Mouse (Mus musculus) liver, embryonic 14.5 days (tissue): ENCODE data around the gene Gpr4. TPM values are rescaled to one million over a fixed set of nuclear protein-coding genes. Genes with fewer than 3 reads are reported as not detected.

Experiments used
- ATAC-seq: fragments of 200-750 bp; cut with Nextera tagmentation; 2 replicates; pipeline ENCODE4 v1.8.0; 2017; ENCODE audit warnings: moderate number of reproducible peaks, mild to moderate bottlenecking, moderate library complexity; ENCODE audit not compliant: insufficient read depth
- DNase-seq, 3 experiments: peaks; one replicate each; pipeline ENCODE4 v3.0.0-alpha.2; 2012 to 2013; ENCODE audit warnings: low read depth in 3 of 3, low spot score in 3 of 3
- H3K27ac ChIP-seq: fragments of 300-500 bp; sonication (generic); 2 replicates; pipeline ENCODE4 v1.5.1; 2014; ENCODE audit warnings: moderate library complexity, mild to moderate bottlenecking, control low read depth, inconsistent platforms
- H3K27me3 ChIP-seq: fragments of 300-500 bp; sonication (generic); 2 replicates; pipeline ENCODE4 v1.6.1; 2014; ENCODE audit warnings: mild to moderate bottlenecking, low read length, moderate library complexity; ENCODE audit not compliant: control insufficient read depth, insufficient read depth
- H3K36me3 ChIP-seq: fragments of 300-500 bp; sonication (generic); replicated peaks from 2 replicates; pipeline ENCODE4 v1.6.1; 2014; ENCODE audit warnings: low read depth; ENCODE audit not compliant: control insufficient read depth, insufficient read depth
- H3K4me1 ChIP-seq, 2 experiments: fragments of 200-500 bp in 1 of 2; fragments of 300-500 bp in 1 of 2; sonication (generic) in 1 of 2; replicated peaks; 2 replicates each; pipeline ENCODE4 v1.6.1; 2012 to 2014; ENCODE audit warnings: antibody characterized with exemption in 1 of 2, inconsistent platforms in 1 of 2, low read length in 1 of 2; ENCODE audit not compliant: control insufficient read depth in 2 of 2, insufficient read depth in 2 of 2
- H3K4me2 ChIP-seq: fragments of 300-500 bp; sonication (generic); 2 replicates; pipeline ENCODE4 v1.6.1; 2014; ENCODE audit warnings: low read depth, mild to moderate bottlenecking, control low read depth, moderate library complexity
- H3K4me3 ChIP-seq, 2 experiments: fragments of 200-500 bp in 1 of 2; fragments of 300-500 bp in 1 of 2; sonication (generic) in 1 of 2; 2 replicates each; pipeline ENCODE4 v1.5.1; 2012 to 2014; ENCODE audit warnings: low read depth in 2 of 2, low read length in 2 of 2, mild to moderate bottlenecking in 2 of 2, control low read depth in 1 of 2, inconsistent platforms in 1 of 2, moderate library complexity in 1 of 2; ENCODE audit not compliant: insufficient read depth in 1 of 2
- H3K9ac ChIP-seq: fragments of 300-500 bp; sonication (generic); replicated peaks from 2 replicates; pipeline ENCODE4 v1.6.1; 2014; ENCODE audit warnings: mild to moderate bottlenecking, control low read depth, moderate library complexity
- H3K9me3 ChIP-seq: fragments of 300-500 bp; sonication (generic); 2 replicates; pipeline ENCODE4 v1.6.1; 2016; ENCODE audit warnings: low read length, mixed read lengths; ENCODE audit not compliant: control insufficient read depth
- CTCF ChIP-seq: IDR thresholded peaks from 2 replicates; pipeline ENCODE4 v1.5.1; 2016; ENCODE audit warnings: antibody characterized with exemption, low read depth, control low read depth
- EP300 ChIP-seq: IDR thresholded peaks from 2 replicates; pipeline ENCODE4 v1.6.1; 2016; ENCODE audit warnings: antibody characterized with exemption, low read depth
- WGBS: fragments of 180-500 bp; shearing (Covaris S2); extraction: QIAGEN DNeasy Blood & Tissue Kit; methylation state at CpG from one replicate; pipeline ENCODE4 v1.1.7; 2014; ENCODE audit not compliant: insufficient replicate concordance; 5-methylcytosine and 5-hydroxymethylcytosine counted together
- polyA plus RNA-seq, 2 experiments: library from polyadenylated mRNA; depleted of rRNA in 1 of 2; stranded (reverse) in 1 of 2; unstranded in 1 of 2; fragments of >200 nt; fragmentation: Nextera tagmentation in 1 of 2; extraction: Ambion mirVana in 1 of 2; gene quantifications; 2 replicates each; pipeline versions ENCODE4 v1.2.1 to v1.2.3; 2012 to 2014

The Gpr4 gene
- polyA plus RNA-seq, 2 experiments = 0.10 to 0.35 TPM

GRCm38 (mm10) chr7:19252078-19252477 lies 39.7 kb downstream of the Gpr4 start:
- Histone ChIP-seq H3K4me1 (peaks cover 7 to 9% of the 10 kb centered on the region in 2 experiments), H3K27ac (no peak overlapping the region), H3K9me3 (no peaks in the 10 kb centered on the region), H3K36me3 (no peaks in the 10 kb centered on the region; the same call in none of the 2 replicates), H3K9ac (no peak overlapping the region), H3K4me3 (no peak overlapping the region), H3K4me2 (no peak overlapping the region), H3K27me3 (no peaks in the 10 kb centered on the region)
- TF ChIP-seq EP300 (no peak), CTCF (no peak)
- DNase-seq = no peak
- WGBS = 66% methylated on average over 4 of the region's 4 CpGs
- no peak for ATAC-seq

- H3K27ac ChIP-seq = no peak overlapping the region
- H3K4me3 ChIP-seq = no peak overlapping the region
- 60% methylated on average over 5 of the region's 5 CpGs for WGBS
- no peaks in the 10 kb centered on the region for H3K9me3 ChIP-seq
- peaks cover 13 to 15% of the 10 kb centered on the region in 2 experiments for H3K4me1 ChIP-seq
- no peak for DNase-seq
- H3K36me3 ChIP-seq = peaks cover 9% of the 10 kb centered on the region
- no peak overlapping the region for H3K9ac ChIP-seq
- ATAC-seq = no peak
- no peak for TF ChIP-seq CTCF
- no peak for TF ChIP-seq EP300
- H3K27me3 ChIP-seq = no peaks in the 10 kb centered on the region
- no peak overlapping the region for H3K4me2 ChIP-seq
Measured at GRCm38 (mm10) chr7:19253437-19253836, 41.1 kb downstream of the Gpr4 start.

- Histone ChIP-seq H3K36me3 (peaks cover 19% of the 10 kb centered on the region), H3K27ac (no peak overlapping the region)
- 89% methylated on average over 17 of the region's 17 CpGs for WGBS
Measured at GRCm38 (mm10) chr7:19255395-19255794, 43.1 kb downstream of the Gpr4 start.

GRCm38 (mm10) chr7:19256567-19256966 lies 44.2 kb downstream of the Gpr4 start:
- Histone ChIP-seq H3K36me3 (peaks cover 27% of the 10 kb centered on the region), H3K4me1 (peaks cover 13 to 16% of the 10 kb centered on the region in 2 experiments), H3K27me3 (no peaks in the 10 kb centered on the region), H3K9me3 (no peaks in the 10 kb centered on the region), H3K9ac (no peak overlapping the region), H3K27ac (no peak overlapping the region), H3K4me2 (no peak overlapping the region), H3K4me3 (no peak overlapping the region)
- DNase-seq = no peak
- 72% methylated on average over 7 of the region's 7 CpGs for WGBS
- ATAC-seq = no peak
- TF ChIP-seq CTCF = no peak
- TF ChIP-seq EP300 = no peak

More at GRCm38 (mm10) chr7:19255395-19255794, 43.1 kb downstream of the Gpr4 start:
- H3K9ac ChIP-seq = no peak overlapping the region
- H3K9me3 ChIP-seq = no peaks in the 10 kb centered on the region
- H3K4me3 ChIP-seq = no peak overlapping the region
- no peaks in the 10 kb centered on the region for H3K27me3 ChIP-seq
- DNase-seq (no peak), ATAC-seq (no peak)
- TF ChIP-seq EP300 (no peak), CTCF (no peak)
- peaks cover 13 to 16% of the 10 kb centered on the region in 2 experiments for H3K4me1 ChIP-seq
- H3K4me2 ChIP-seq = no peak overlapping the region

GRCm38 (mm10) chr7:19257390-19258022 lies 45.2 kb downstream of the Gpr4 start:
- peak overlapping the region; percentile 27 for H3K9ac ChIP-seq
- 26% methylated on average over 11 of the region's 11 CpGs for WGBS
- peak overlapping the region; percentile 65 for H3K4me2 ChIP-seq
- H3K27ac ChIP-seq = peak overlapping the region; percentile 75
- H3K27me3 ChIP-seq = no peaks in the 10 kb centered on the region
- H3K4me1 ChIP-seq = peaks cover 13 to 16% of the 10 kb centered on the region in 2 experiments
- peak; percentile 92 for ATAC-seq
- no peaks in the 10 kb centered on the region for H3K9me3 ChIP-seq
- no peak for TF ChIP-seq EP300
- TF ChIP-seq CTCF = no peak
- peaks cover 35% of the 10 kb centered on the region for H3K36me3 ChIP-seq
- DNase-seq = peak; percentile 87 to 91 (median 89)
- peak overlapping the region; percentile 33 to 40 for H3K4me3 ChIP-seq
